Mouse (Mus musculus): Measurements from ENCODE around the gene Mapk8ip1. TPM values are rescaled to one million over a fixed set of nuclear protein-coding genes. Genes with fewer than 3 reads are reported as not detected.

The Mapk8ip1 gene
- polyA plus RNA-seq (2015; fragmentation: Nextera tagmentation; extraction: Ambion mirVana): 6.2 and 6.3 TPM in 2 replicates

- DNase-seq (ENCODE audit: low spot score): no peak
These were observed at the start of gene Mapk8ip1 for GRCm38 (mm10) chr2:92401091-92401561. TSS of gene Mapk8ip1 (minus strand) at chr2:92401263.

- DNase-seq (ENCODE audit: low spot score): no peak
These were observed 46.2 kb upstream of the Mapk8ip1 start for GRCm38 (mm10) chr2:92447121-92447740.

- DNase-seq (ENCODE audit: low spot score): no peak
These were observed 45.6 kb upstream of the Mapk8ip1 start for GRCm38 (mm10) chr2:92446656-92447055.

GRCm38 (mm10) chr2:92445890-92446289 is 44.8 kb upstream of the Mapk8ip1 start:
- no peak for DNase-seq (ENCODE audit: low spot score)

GRCm38 (mm10) chr2:92444376-92444775 is 43.3 kb upstream of the Mapk8ip1 start:
- DNase-seq (ENCODE audit: low spot score): no peak

GRCm38 (mm10) chr2:92443313-92443712 is 42.2 kb upstream of the Mapk8ip1 start:
- no peak for DNase-seq (ENCODE audit: low spot score)

GRCm38 (mm10) chr2:92442419-92443001 is 41.4 kb upstream of the Mapk8ip1 start:
- DNase-seq (ENCODE audit: low spot score): peak; percentile 47

- DNase-seq (ENCODE audit: low spot score): no peak
These were observed 39.4 kb upstream of the Mapk8ip1 start for GRCm38 (mm10) chr2:92440432-92440831.

- no peak for DNase-seq (ENCODE audit: low spot score)
These were observed 37.5 kb upstream of the Mapk8ip1 start for GRCm38 (mm10) chr2:92438567-92438966.

- peak; percentile 82 for DNase-seq (ENCODE audit: low spot score)
These were observed 36.8 kb upstream of the Mapk8ip1 start for GRCm38 (mm10) chr2:92437875-92438274.

GRCm38 (mm10) chr2:92437366-92437765 is 36.3 kb upstream of the Mapk8ip1 start:
- DNase-seq (ENCODE audit: low spot score): no peak

- DNase-seq (ENCODE audit: low spot score): no peak
These were observed 34.0 kb upstream of the Mapk8ip1 start for GRCm38 (mm10) chr2:92435023-92435422.

GRCm38 (mm10) chr2:92434375-92434745 is 33.3 kb upstream of the Mapk8ip1 start:
- DNase-seq (ENCODE audit: low spot score): no peak

- peak; percentile 98 for DNase-seq (ENCODE audit: low spot score)
These were observed 32.7 kb upstream of the Mapk8ip1 start, which contains the start of gene Cry2 for GRCm38 (mm10) chr2:92433578-92434374. TSS of gene Cry2 (minus strand) at chr2:92434043.

GRCm38 (mm10) chr2:92432299-92433295 is 31.5 kb upstream of the Mapk8ip1 start:
- DNase-seq (ENCODE audit: low spot score): no peak

GRCm38 (mm10) chr2:92431611-92432179 is 30.6 kb upstream of the Mapk8ip1 start:
- no peak for DNase-seq (ENCODE audit: low spot score)

GRCm38 (mm10) chr2:92430723-92431541 is 29.9 kb upstream of the Mapk8ip1 start:
- DNase-seq (ENCODE audit: low spot score): no peak

GRCm38 (mm10) chr2:92430089-92430488 is 29.0 kb upstream of the Mapk8ip1 start:
- no peak for DNase-seq (ENCODE audit: low spot score)

GRCm38 (mm10) chr2:92427882-92428281 is 26.8 kb upstream of the Mapk8ip1 start:
- DNase-seq (ENCODE audit: low spot score): no peak

- DNase-seq (ENCODE audit: low spot score): no peak
These were observed 25.4 kb upstream of the Mapk8ip1 start for GRCm38 (mm10) chr2:92426426-92426825.

All from thymus, postnatal 0 days (tissue).